Mouse (Mus musculus): Measurements from ENCODE around the gene Patz1. TPM values are rescaled to one million over a fixed set of nuclear protein-coding genes. Genes with fewer than 3 reads are reported as not detected.

Gene Patz1
- polyA plus RNA-seq, 1 experiment: 41.0 TPM

GRCm38 (mm10) chr11:3293361-3293760 is 4.7 kb downstream of the Patz1 start:
- no peak for TF ChIP-seq CTCF (IDR thresholded peaks at IDR 0.05; ENCODE audit: borderline replicate concordance, insufficient read depth, low read depth, low read length)
- TF ChIP-seq POLR2A (IDR thresholded peaks at IDR 0.05; ENCODE audit: borderline replicate concordance, insufficient read depth, low read length): no peak
- H3K4me3 ChIP-seq (replicated peaks; ENCODE audit: insufficient read depth, low read depth, low read length): no peak overlapping the region
- 24% methylated on average over 4 of the region's 4 CpGs for WGBS
- DNase-seq: peak in 1 of 2 experiments; percentile 29
- peaks cover 14% of the 10 kb centered on the region for H3K4me1 ChIP-seq (ENCODE audit: control insufficient read depth, insufficient read depth, low read length)
- H3K27me3 ChIP-seq (ENCODE audit: control insufficient read depth, insufficient read depth, low read length): no peaks in the 10 kb centered on the region
- H3K27ac ChIP-seq (ENCODE audit: insufficient read depth, low read length): no peak overlapping the region

- Histone ChIP-seq H3K4me3 (replicated peaks; ENCODE audit: insufficient read depth, low read depth, low read length) (no peak overlapping the region), H3K27ac (ENCODE audit: insufficient read depth, low read length) (no peak overlapping the region), H3K4me1 (ENCODE audit: control insufficient read depth, insufficient read depth, low read length) (peaks cover 14% of the 10 kb centered on the region), H3K27me3 (ENCODE audit: control insufficient read depth, insufficient read depth, low read length) (no peaks in the 10 kb centered on the region)
- DNase-seq: no peak
- 85% methylated on average over 2 of the region's 2 CpGs for WGBS
- TF ChIP-seq CTCF (IDR thresholded peaks at IDR 0.05; ENCODE audit: borderline replicate concordance, insufficient read depth, low read depth, low read length): no peak
- no peak for TF ChIP-seq POLR2A (IDR thresholded peaks at IDR 0.05; ENCODE audit: borderline replicate concordance, insufficient read depth, low read length)
Observed at GRCm38 (mm10) chr11:3294641-3295040, 6.0 kb downstream of the Patz1 start.

- H3K4me1 ChIP-seq (ENCODE audit: control insufficient read depth, insufficient read depth, low read length): peaks cover 14% of the 10 kb centered on the region
- no peak for TF ChIP-seq CTCF (IDR thresholded peaks at IDR 0.05; ENCODE audit: borderline replicate concordance, insufficient read depth, low read depth, low read length)
- TF ChIP-seq POLR2A (IDR thresholded peaks at IDR 0.05; ENCODE audit: borderline replicate concordance, insufficient read depth, low read length): no peak
- no peak overlapping the region for H3K4me3 ChIP-seq (replicated peaks; ENCODE audit: insufficient read depth, low read depth, low read length)
- H3K27me3 ChIP-seq (ENCODE audit: control insufficient read depth, insufficient read depth, low read length): no peaks in the 10 kb centered on the region
- no peak overlapping the region for H3K27ac ChIP-seq (ENCODE audit: insufficient read depth, low read length)
- DNase-seq: no peak
- WGBS: 29% methylated on average over 5 of the region's 5 CpGs
Observed at GRCm38 (mm10) chr11:3296056-3296455, 7.4 kb downstream of the Patz1 start.

GRCm38 (mm10) chr11:3297871-3298812 is 9.5 kb downstream of the Patz1 start:
- peaks cover 19% of the 10 kb centered on the region for H3K4me1 ChIP-seq (ENCODE audit: control insufficient read depth, insufficient read depth, low read length)
- H3K27me3 ChIP-seq (ENCODE audit: control insufficient read depth, insufficient read depth, low read length): no peaks in the 10 kb centered on the region
- TF ChIP-seq CTCF (IDR thresholded peaks at IDR 0.05; ENCODE audit: borderline replicate concordance, insufficient read depth, low read depth, low read length): no peak
- TF ChIP-seq POLR2A (IDR thresholded peaks at IDR 0.05; ENCODE audit: borderline replicate concordance, insufficient read depth, low read length): no peak
- H3K27ac ChIP-seq (ENCODE audit: insufficient read depth, low read length): no peak overlapping the region; the same call in 1 of the 2 replicates
- 88% methylated on average over 10 of the region's 10 CpGs for whole genome bisulfite sequencing
- no peak overlapping the region for H3K4me3 ChIP-seq (replicated peaks; ENCODE audit: insufficient read depth, low read depth, low read length)
- DNase-seq: no peak

- no peak for DNase-seq
- 87% methylated on average over 14 of the region's 14 CpGs for WGBS
- Histone ChIP-seq H3K27me3 (ENCODE audit: control insufficient read depth, insufficient read depth, low read length) (no peaks in the 10 kb centered on the region), H3K4me1 (ENCODE audit: control insufficient read depth, insufficient read depth, low read length) (peaks cover 14% of the 10 kb centered on the region), H3K27ac (ENCODE audit: insufficient read depth, low read length) (no peak overlapping the region), H3K4me3 (replicated peaks; ENCODE audit: insufficient read depth, low read depth, low read length) (no peak overlapping the region)
- TF ChIP-seq CTCF (IDR thresholded peaks at IDR 0.05; ENCODE audit: borderline replicate concordance, insufficient read depth, low read depth, low read length) (no peak), POLR2A (IDR thresholded peaks at IDR 0.05; ENCODE audit: borderline replicate concordance, insufficient read depth, low read length) (no peak)
Observed at GRCm38 (mm10) chr11:3298813-3299185, 10.1 kb downstream of the Patz1 start.

- TF ChIP-seq CTCF (IDR thresholded peaks at IDR 0.05; ENCODE audit: borderline replicate concordance, insufficient read depth, low read depth, low read length): no peak
- no peak overlapping the region for H3K4me3 ChIP-seq (replicated peaks; ENCODE audit: insufficient read depth, low read depth, low read length)
- H3K27me3 ChIP-seq (ENCODE audit: control insufficient read depth, insufficient read depth, low read length): no peaks in the 10 kb centered on the region
- H3K4me1 ChIP-seq (ENCODE audit: control insufficient read depth, insufficient read depth, low read length): peaks cover 11% of the 10 kb centered on the region; the same call in 1 of the 2 replicates
- WGBS: 87% methylated on average over 5 of the region's 5 CpGs
- DNase-seq: no peak
- no peak overlapping the region for H3K27ac ChIP-seq (ENCODE audit: insufficient read depth, low read length)
Observed at GRCm38 (mm10) chr11:3301075-3301474, 12.4 kb downstream of the Patz1 start.

- TF ChIP-seq CTCF (IDR thresholded peaks at IDR 0.05; ENCODE audit: borderline replicate concordance, insufficient read depth, low read depth, low read length): no peak
- no peak for TF ChIP-seq POLR2A (IDR thresholded peaks at IDR 0.05; ENCODE audit: borderline replicate concordance, insufficient read depth, low read length)
- Histone ChIP-seq H3K4me3 (replicated peaks; ENCODE audit: insufficient read depth, low read depth, low read length) (no peak overlapping the region), H3K27ac (ENCODE audit: insufficient read depth, low read length) (no peak overlapping the region), H3K27me3 (ENCODE audit: control insufficient read depth, insufficient read depth, low read length) (no peaks in the 10 kb centered on the region), H3K4me1 (ENCODE audit: control insufficient read depth, insufficient read depth, low read length) (peaks cover 13% of the 10 kb centered on the region)
- WGBS: 31% methylated on average over 4 of the region's 4 CpGs
- no peak for DNase-seq
Observed at GRCm38 (mm10) chr11:3302385-3302784, 13.7 kb downstream of the Patz1 start.

GRCm38 (mm10) chr11:3302792-3303191 is 14.1 kb downstream of the Patz1 start:
- H3K4me3 ChIP-seq (replicated peaks; ENCODE audit: insufficient read depth, low read depth, low read length): no peak overlapping the region
- H3K4me1 ChIP-seq (ENCODE audit: control insufficient read depth, insufficient read depth, low read length): peaks cover 13% of the 10 kb centered on the region
- H3K27me3 ChIP-seq (ENCODE audit: control insufficient read depth, insufficient read depth, low read length): no peaks in the 10 kb centered on the region
- WGBS: 21% methylated on average over 4 of the region's 4 CpGs
- no peak overlapping the region for H3K27ac ChIP-seq (ENCODE audit: insufficient read depth, low read length)
- no peak for TF ChIP-seq CTCF (IDR thresholded peaks at IDR 0.05; ENCODE audit: borderline replicate concordance, insufficient read depth, low read depth, low read length)
- TF ChIP-seq POLR2A (IDR thresholded peaks at IDR 0.05; ENCODE audit: borderline replicate concordance, insufficient read depth, low read length): no peak
- peak in 1 of 2 experiments; percentile 36 for DNase-seq

Data from cerebellum, adult 2 months (tissue).